Mouse (Mus musculus) ES-CJ7 (cell line): Measurements from ENCODE around the gene Asic1.
A peak's percentile ranks its signal among the peaks of the same experiment; 100 is the strongest.

Experiments used
- DNase-seq: peaks from one replicate; pipeline ENCODE4 v3.0.0; 2011; ENCODE audit warnings: low read depth, low spot score

Gene Asic1

GRCm38 (mm10) chr15:99701999-99702900 is 32.1 kb downstream of the Asic1 start, which contains the start of gene Smarcd1:
Gene Smarcd1, plus strand, starts transcription at chr15:99702129.
- peak; percentile 97 for DNase-seq

GRCm38 (mm10) chr15:99703104-99703503 is 32.9 kb downstream of the Asic1 start:
- peak; percentile 36 for DNase-seq

GRCm38 (mm10) chr15:99703676-99704040 is 33.5 kb downstream of the Asic1 start:
- peak; percentile 34 for DNase-seq

GRCm38 (mm10) chr15:99704041-99704681 is 34.0 kb downstream of the Asic1 start:
- DNase-seq: peak; percentile 86

GRCm38 (mm10) chr15:99704881-99705280 is 34.7 kb downstream of the Asic1 start:
- DNase-seq: peak; percentile 90

GRCm38 (mm10) chr15:99705440-99706048 is 35.4 kb downstream of the Asic1 start, which contains the start of gene Gm17349:
Gene Gm17349, minus strand, starts transcription at chr15:99705490.
- peak; percentile 85 for DNase-seq

GRCm38 (mm10) chr15:99708176-99708575 is 38.0 kb downstream of the Asic1 start:
- no peak for DNase-seq

GRCm38 (mm10) chr15:99710221-99711190 is 40.3 kb downstream of the Asic1 start:
- DNase-seq: no peak

GRCm38 (mm10) chr15:99711491-99711890 is 41.3 kb downstream of the Asic1 start:
- no peak for DNase-seq

- DNase-seq: peak; percentile 59
Observed at GRCm38 (mm10) chr15:99712666-99713559, 42.7 kb downstream of the Asic1 start.

- DNase-seq: no peak
Observed at GRCm38 (mm10) chr15:99713569-99713968, 43.4 kb downstream of the Asic1 start.

- DNase-seq: no peak
Observed at GRCm38 (mm10) chr15:99714206-99714605, 44.0 kb downstream of the Asic1 start.

- DNase-seq: peak; percentile 84
Observed at GRCm38 (mm10) chr15:99714858-99715257, 44.7 kb downstream of the Asic1 start.

- DNase-seq: no peak
Observed at GRCm38 (mm10) chr15:99715361-99715865, 45.2 kb downstream of the Asic1 start.

GRCm38 (mm10) chr15:99715982-99716746 is 46.0 kb downstream of the Asic1 start:
- DNase-seq: no peak

GRCm38 (mm10) chr15:99716814-99717213 is 46.6 kb downstream of the Asic1 start:
- DNase-seq: no peak

GRCm38 (mm10) chr15:99717386-99718334 is 47.5 kb downstream of the Asic1 start, which contains the start of gene Gpd1:
Gene Gpd1, plus strand, starts transcription at chr15:99717515.
- no peak for DNase-seq
